ENCODE assay signal across 8 mouse cellular contexts in the genomic region with DNA sequence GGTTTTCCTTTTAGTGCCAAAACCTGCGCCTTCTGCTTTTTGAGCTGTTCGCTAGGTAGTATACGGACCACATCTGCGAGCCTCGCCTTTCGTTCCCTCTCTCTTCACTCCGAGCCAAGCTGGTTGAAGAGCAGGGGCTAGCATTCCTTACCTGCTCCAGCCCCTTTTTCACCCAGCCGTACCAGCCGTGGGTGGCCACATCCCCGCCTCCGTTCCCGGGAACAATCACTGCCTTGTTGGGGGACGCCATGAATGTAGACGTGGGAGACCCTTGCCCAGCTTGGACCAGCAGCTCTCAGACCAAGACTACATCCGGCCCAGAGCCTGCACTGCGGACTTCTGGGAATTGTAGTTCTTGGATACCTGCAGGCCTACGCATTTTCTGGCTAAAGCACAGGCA. TPM values are rescaled to one million over a fixed set of nuclear protein-coding genes. Genes with fewer than 3 reads are reported as not detected.
DNase-seq lines count a peak whose midpoint lies in the region; ATAC-seq lines count a peak whose summit lies in the region.

A gene (minus strand): TSS at position 341 of the 400 bp plus-strand sequence.

- no peak within 1 kb of the TSS for H3K27ac ChIP-seq in macrophage

- H3K4me3 ChIP-seq in macrophage (ENCODE audit: inconsistent target) = peak within 1 kb of the TSS; percentile 84

- 5% methylated on average over 17 of the region's 17 CpGs for WGBS in macrophage (ENCODE audit: missing documents)

- peak; percentile 78 for ATAC-seq in inflammation-experienced regulatory T-cells, adult 6 months

- intact Hi-C loops in gastrocnemius, postnatal 36 days (cut with DNase I) = no loop called here

- no peaks in the 10 kb centered on the region; the same call in 1 of the 2 replicates for H3K36me3 ChIP-seq in macrophage (ENCODE audit: inconsistent target)

- H3K79me2 ChIP-seq in macrophage (ENCODE audit: inconsistent target) = no peaks in the 10 kb centered on the region

- DNase-seq in adrenal gland, adult 8-10 months = peak; percentile 46
- peak; percentile 92 for DNase-seq in embryo, embryonic 11 days
- DNase-seq in gastrocnemius, postnatal 36 days = peak; percentile 25 to 43
- DNase-seq in left cerebral cortex, adult 8-10 months (ENCODE audit: low spot score in 2 of 2) = peak; percentile 60 to 65
- peak; percentile 75 for DNase-seq in right cerebral cortex, adult 18-20 months
- DNase-seq in urinary bladder, postnatal 36 days (ENCODE audit: low spot score in 2 of 2) = peak; percentile 46 to 59

RNA-seq across cellular contexts. Expression of the gene that starts here (rescaled TPM):
- total RNA-seq in adrenal gland, adult 8-10 months (2022) = 10 to 100 TPM; 27.7 to 40.8 (median 33.8) TPM
- total RNA-seq in gastrocnemius, postnatal 36 days (2021) = 1 to 10 TPM; 4.6 to 5.1 TPM
- 10 to 100 TPM in 2 of 3 experiments, 1 to 10 TPM in 1; 6.4 to 12.6 (median 11.0) TPM for polyA plus RNA-seq in inflammation-experienced regulatory T-cells, adult 6 months (2017; shearing (Covaris generic))
- total RNA-seq in left cerebral cortex, adult 8-10 months (2022) = 10 to 100 TPM; 27.2 to 29.6 (median 28.3) TPM
- 1 to 10 TPM in 14 of 26 experiments, under 1 TPM in 8, not detected in 4; 0.37 to 7.2 (median 1.8) TPM for total RNA-seq in macrophage (2018; cell fraction: chromatin; rRNA removed)
- total RNA-seq in macrophage (2018; cell fraction: cytosol; rRNA removed) = 10 to 100 TPM in 21 of 26 experiments, 1 to 10 TPM in 5; 6.8 to 15.0 (median 12.1) TPM
- 10 to 100 TPM in 2 of 26 experiments, 1 to 10 TPM in 23, under 1 TPM in 1; 0.93 to 11.6 (median 2.9) TPM for total RNA-seq in macrophage (2018; cell fraction: nucleus; rRNA removed)
- 10.3 to 18.4 TPM (median 12.4 TPM) in 3 replicates for polyA plus RNA-seq in macrophage (2018)

Comparison
In these comparisons a context has a peak if more than half of its experiments do, and no peak if none do; other contexts are left out.
1. RNA of the gene that starts here (total RNA-seq): 27.7 to 40.8 TPM in adrenal gland, adult 8-10 months and 27.2 to 29.6 TPM in left cerebral cortex, adult 8-10 months; 4.6 to 5.1 TPM in gastrocnemius, postnatal 36 days; every median in the first group is over 4 times any median in the second.
2. DNase-seq: peak in every context shown above with its lines; median percentile 92 in embryo, embryonic 11 days; 75 in right cerebral cortex, adult 18-20 months; 62 in left cerebral cortex, adult 8-10 months; 52 in urinary bladder, postnatal 36 days; 46 in adrenal gland, adult 8-10 months; 34 in gastrocnemius, postnatal 36 days.